Mouse (Mus musculus) bone marrow macrophage, adult 2 months (primary cell): ENCODE measurements around the gene Ap4b1.

Experiments
- CTCF ChIP-seq: IDR thresholded peaks from 2 replicates; pipeline ENCODE4 v1.5.1; 2012; ENCODE audit warnings: low read depth, mild to moderate bottlenecking, low read length, moderate library complexity
- POLR2A ChIP-seq: IDR thresholded peaks from 2 replicates; pipeline ENCODE4 v1.6.1; 2012; ENCODE audit warnings: mild to moderate bottlenecking, low read depth, low read length, borderline replicate concordance

- no peak for TF ChIP-seq CTCF
- TF ChIP-seq POLR2A: no peak
These were observed 44.5 kb downstream of the Ap4b1 start for GRCm38 (mm10) chr3:103853804-103854203.
